Mouse (Mus musculus): ENCODE data around the gene Actl11.

Actl11 gene

GRCm38 (mm10) chr9:107923956-107924355, 4.3 kb upstream of the Actl11 start:
- DNase-seq: no peak

GRCm38 (mm10) chr9:107925251-107925650, 3.0 kb upstream of the Actl11 start:
- no peak for DNase-seq

GRCm38 (mm10) chr9:107926920-107927420, 1.3 kb upstream of the Actl11 start:
- no peak for DNase-seq

- DNase-seq: no peak
Observed at GRCm38 (mm10) chr9:107927749-107928148, 520 bp upstream of the Actl11 start.

GRCm38 (mm10) chr9:107932221-107932620, 4.0 kb downstream of the Actl11 start:
- no peak for DNase-seq

- DNase-seq: no peak
Observed at GRCm38 (mm10) chr9:107934146-107934545, 5.9 kb downstream of the Actl11 start.

GRCm38 (mm10) chr9:107935374-107935773, 7.1 kb downstream of the Actl11 start, which contains the start of gene Camkv:
Gene Camkv (plus strand): TSS chr9:107935674.
- DNase-seq: no peak

- no peak for DNase-seq
Observed at GRCm38 (mm10) chr9:107935790-107936214, 7.5 kb downstream of the Actl11 start.

- DNase-seq: no peak
Observed at GRCm38 (mm10) chr9:107936215-107936822, 8.1 kb downstream of the Actl11 start.

GRCm38 (mm10) chr9:107936831-107937230, 8.6 kb downstream of the Actl11 start:
- DNase-seq: no peak

- no peak for DNase-seq
Observed at GRCm38 (mm10) chr9:107947241-107948194, 19.2 kb downstream of the Actl11 start.

- DNase-seq: no peak
Observed at GRCm38 (mm10) chr9:107949184-107949921, 21.1 kb downstream of the Actl11 start.

GRCm38 (mm10) chr9:107949922-107950235, 21.6 kb downstream of the Actl11 start, which contains the start of gene Traip:
Gene Traip (plus strand): TSS chr9:107950136.
- no peak for DNase-seq

GRCm38 (mm10) chr9:107950460-107951355, 22.4 kb downstream of the Actl11 start:
- DNase-seq: peak; percentile 94

GRCm38 (mm10) chr9:107955613-107956289, 27.5 kb downstream of the Actl11 start:
- no peak for DNase-seq

GRCm38 (mm10) chr9:107957141-107957540, 28.9 kb downstream of the Actl11 start:
- DNase-seq: no peak

- DNase-seq: no peak
Observed at GRCm38 (mm10) chr9:107959896-107960295, 31.6 kb downstream of the Actl11 start.

- DNase-seq: no peak
Observed at GRCm38 (mm10) chr9:107960928-107961327, 32.7 kb downstream of the Actl11 start.

- DNase-seq: no peak
Observed at GRCm38 (mm10) chr9:107961351-107961762, 33.1 kb downstream of the Actl11 start.

- DNase-seq: no peak
Observed at GRCm38 (mm10) chr9:107961881-107962280, 33.6 kb downstream of the Actl11 start.

GRCm38 (mm10) chr9:107962916-107963315, 34.6 kb downstream of the Actl11 start:
- no peak for DNase-seq
